Mouse (Mus musculus): ENCODE data around the gene 4930583I09Rik. TPM values are rescaled to one million over a fixed set of nuclear protein-coding genes. Genes with fewer than 3 reads are reported as not detected.

Gene 4930583I09Rik
- polyA plus RNA-seq (2016; fragmentation: Nextera tagmentation; extraction: Ambion mirVana), result not detected in 2 replicates

DNA sequence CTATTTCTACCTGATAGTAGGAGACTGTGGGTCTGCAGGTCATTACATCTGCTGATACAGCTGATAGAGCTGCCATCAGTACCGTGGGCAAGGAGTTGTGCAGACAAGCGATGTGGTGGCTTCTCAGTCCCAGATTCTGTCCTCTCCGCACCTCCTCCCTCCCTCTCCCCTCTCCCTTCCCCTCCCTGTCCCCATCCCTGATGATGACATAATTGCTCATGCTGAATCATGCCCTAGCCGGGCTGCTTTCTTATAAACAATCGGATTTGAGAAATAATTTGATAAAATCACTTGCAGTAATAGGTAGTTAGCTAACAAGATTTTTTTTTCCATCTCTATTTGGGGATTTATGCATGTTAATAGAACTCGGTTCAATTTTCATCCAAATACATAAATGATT lies at the start of gene 4930583I09Rik:
Gene 4930583I09Rik, minus strand, starts transcription at position 144 of the 400 bp plus-strand sequence.
- no peak for ATAC-seq (ENCODE audit: low FRiP score)
- no peaks in the 10 kb centered on the region for H3K27me3 ChIP-seq
- no peak within 1 kb of the TSS for H3K4me3 ChIP-seq
- H3K9ac ChIP-seq, result no peak within 1 kb of the TSS
- H3K36me3 ChIP-seq, result no peaks in the 10 kb centered on the region
- H3K4me1 ChIP-seq, result 0 out of 2 replicates have a peak, but pooled peaks cover 3% of the 10 kb centered on the region
- H3K27ac ChIP-seq, result no peak within 1 kb of the TSS
- WGBS, result 78% methylated on average over 6 of the region's 6 CpGs
- H3K4me2 ChIP-seq (replicated peaks), result no peak within 1 kb of the TSS; the same call in 1 of the 2 replicates
- H3K9me3 ChIP-seq (replicated peaks), result no peaks in the 10 kb centered on the region

DNA sequence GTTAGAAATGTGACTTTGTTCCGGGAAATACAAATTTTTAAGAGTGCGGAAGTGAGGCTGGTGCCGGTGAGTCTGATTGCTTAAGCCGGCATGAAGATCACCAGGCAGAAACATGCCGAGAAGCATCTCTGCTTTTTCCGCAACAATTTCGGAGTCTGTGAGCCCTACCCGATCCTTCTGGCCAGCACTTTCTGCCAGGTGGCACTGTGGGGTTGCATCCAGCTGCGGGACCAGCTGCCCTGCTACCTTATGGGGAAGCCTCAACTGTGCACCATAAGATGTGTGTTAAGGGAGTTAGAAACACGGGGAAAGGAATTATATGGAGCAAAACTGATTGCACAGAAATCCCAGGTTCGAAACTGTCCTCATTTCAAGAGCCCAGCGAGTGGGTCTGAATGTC lies 40.2 kb upstream of the 4930583I09Rik start:
- no peak overlapping the region for H3K9ac ChIP-seq
- H3K36me3 ChIP-seq, result no peaks in the 10 kb centered on the region
- no peak overlapping the region for H3K4me2 ChIP-seq (replicated peaks)
- ATAC-seq (ENCODE audit: low FRiP score), result no peak
- H3K27me3 ChIP-seq, result no peaks in the 10 kb centered on the region
- H3K27ac ChIP-seq, result no peak overlapping the region
- no peaks in the 10 kb centered on the region for H3K9me3 ChIP-seq (replicated peaks)
- no peaks in the 10 kb centered on the region; the same call in 1 of the 2 replicates for H3K4me1 ChIP-seq
- 83% methylated on average over 12 of the region's 12 CpGs for WGBS
- no peak overlapping the region for H3K4me3 ChIP-seq

DNA sequence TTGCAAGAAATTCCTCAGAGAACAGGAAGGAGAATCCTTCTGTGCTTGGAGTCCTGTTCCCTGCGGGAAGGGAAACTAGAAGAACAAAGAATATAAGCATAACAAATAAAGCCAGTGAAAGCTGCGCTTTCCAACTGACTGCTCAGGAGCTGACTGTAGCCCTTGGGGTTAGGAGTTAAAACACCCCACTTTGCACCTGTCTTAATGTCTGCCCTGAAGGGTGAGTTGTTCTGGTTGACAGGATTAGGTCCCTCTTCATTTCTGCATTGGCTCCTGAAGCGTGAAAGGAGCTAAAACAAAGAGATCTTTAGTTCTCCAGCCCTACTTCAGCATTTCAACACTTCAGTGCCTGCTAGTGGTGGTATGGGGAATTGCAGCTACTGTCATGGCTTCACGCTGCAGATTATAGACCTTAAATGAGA lies 37.8 kb upstream of the 4930583I09Rik start:
- H3K27ac ChIP-seq, result no peak overlapping the region
- H3K4me3 ChIP-seq, result no peak overlapping the region
- H3K36me3 ChIP-seq, result no peaks in the 10 kb centered on the region
- 16% methylated on average over 4 of the region's 4 CpGs for WGBS
- no peaks in the 10 kb centered on the region; the same call in 1 of the 2 replicates for H3K4me1 ChIP-seq
- H3K27me3 ChIP-seq, result no peaks in the 10 kb centered on the region
- H3K4me2 ChIP-seq (replicated peaks), result no peak overlapping the region
- ATAC-seq (ENCODE audit: low FRiP score), result no peak
- no peaks in the 10 kb centered on the region for H3K9me3 ChIP-seq (replicated peaks)
- no peak overlapping the region for H3K9ac ChIP-seq

DNA sequence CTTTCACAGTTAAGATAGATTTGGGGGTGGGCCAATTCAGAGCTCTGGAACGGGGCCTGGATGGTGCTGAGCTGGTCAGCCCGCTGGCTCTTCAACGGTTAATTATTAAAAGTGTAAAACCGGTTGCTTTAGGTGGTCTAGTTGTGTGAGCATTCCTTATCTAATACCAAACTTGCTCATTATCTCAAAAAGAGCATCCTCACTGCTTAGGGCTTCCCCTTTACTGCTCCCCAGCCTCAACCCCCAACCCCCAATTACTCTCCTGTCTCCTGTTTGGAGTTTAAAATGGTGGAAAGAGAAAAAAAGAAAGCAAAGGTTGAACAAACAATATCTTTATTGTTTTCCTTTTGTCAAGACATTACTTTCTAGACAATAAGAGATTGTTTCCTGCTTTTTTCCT lies 27.9 kb upstream of the 4930583I09Rik start:
- Histone ChIP-seq H3K4me3 (no peak overlapping the region), H3K4me2 (replicated peaks) (no peak overlapping the region), H3K27ac (no peak overlapping the region), H3K9ac (no peak overlapping the region), H3K27me3 (no peaks in the 10 kb centered on the region), H3K36me3 (no peaks in the 10 kb centered on the region), H3K9me3 (replicated peaks) (no peaks in the 10 kb centered on the region), H3K4me1 (no peaks in the 10 kb centered on the region)
- WGBS, result 79% methylated on average over 4 of the region's 4 CpGs
- no peak for ATAC-seq (ENCODE audit: low FRiP score)

DNA sequence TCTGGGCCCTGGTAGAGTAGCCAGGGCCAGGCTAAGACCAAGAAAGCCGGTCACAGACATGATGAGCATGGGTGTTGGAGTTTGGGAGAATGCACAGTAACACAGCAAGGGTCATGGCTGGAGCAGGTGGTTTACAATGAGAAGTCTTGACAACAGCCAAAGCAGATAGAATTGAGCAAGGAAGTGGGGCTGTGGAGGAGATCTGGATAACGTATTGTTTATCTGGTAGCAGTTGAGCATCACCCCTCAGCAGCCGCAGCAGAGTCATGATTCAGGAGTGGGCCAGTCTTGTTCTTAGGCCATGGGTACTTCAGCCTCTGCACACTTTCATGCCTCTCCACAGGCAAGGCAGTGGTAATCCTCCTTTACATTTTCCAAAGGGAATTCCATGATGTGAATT lies 25.1 kb upstream of the 4930583I09Rik start:
- H3K9ac ChIP-seq, result no peak overlapping the region
- no peak for ATAC-seq (ENCODE audit: low FRiP score)
- H3K27ac ChIP-seq, result no peak overlapping the region
- 83% methylated on average over 3 of the region's 3 CpGs for WGBS
- H3K4me2 ChIP-seq (replicated peaks), result no peak overlapping the region
- no peaks in the 10 kb centered on the region for H3K27me3 ChIP-seq
- H3K4me1 ChIP-seq, result no peaks in the 10 kb centered on the region
- H3K4me3 ChIP-seq, result no peak overlapping the region
- H3K36me3 ChIP-seq, result no peaks in the 10 kb centered on the region
- no peaks in the 10 kb centered on the region for H3K9me3 ChIP-seq (replicated peaks)

DNA sequence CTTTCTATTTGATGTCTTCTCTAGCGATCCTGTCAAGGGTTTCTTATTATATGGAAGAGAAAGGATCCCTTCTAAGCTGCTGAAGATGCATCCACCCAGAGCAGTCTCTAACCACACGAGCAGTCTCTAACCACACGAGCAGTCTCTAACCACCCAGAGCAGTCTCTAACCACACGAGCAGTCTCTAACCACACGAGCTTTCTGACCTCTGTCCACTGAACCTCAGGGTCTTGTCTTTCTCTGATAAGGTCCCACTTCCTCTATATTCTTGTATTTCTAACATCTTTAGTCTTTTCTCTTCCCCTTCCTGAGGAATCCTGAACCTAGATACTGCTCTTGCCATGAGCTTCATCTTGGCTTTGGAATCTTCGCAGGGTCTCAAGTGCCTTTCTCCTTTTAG lies 23.0 kb upstream of the 4930583I09Rik start:
- Histone ChIP-seq H3K9ac (no peak overlapping the region), H3K36me3 (no peaks in the 10 kb centered on the region), H3K4me3 (no peak overlapping the region), H3K9me3 (replicated peaks) (no peaks in the 10 kb centered on the region), H3K4me1 (no peaks in the 10 kb centered on the region), H3K27ac (no peak overlapping the region), H3K27me3 (no peaks in the 10 kb centered on the region), H3K4me2 (replicated peaks) (no peak overlapping the region)
- no peak for ATAC-seq (ENCODE audit: low FRiP score)
- 84% methylated on average over 6 of the region's 6 CpGs for WGBS

DNA sequence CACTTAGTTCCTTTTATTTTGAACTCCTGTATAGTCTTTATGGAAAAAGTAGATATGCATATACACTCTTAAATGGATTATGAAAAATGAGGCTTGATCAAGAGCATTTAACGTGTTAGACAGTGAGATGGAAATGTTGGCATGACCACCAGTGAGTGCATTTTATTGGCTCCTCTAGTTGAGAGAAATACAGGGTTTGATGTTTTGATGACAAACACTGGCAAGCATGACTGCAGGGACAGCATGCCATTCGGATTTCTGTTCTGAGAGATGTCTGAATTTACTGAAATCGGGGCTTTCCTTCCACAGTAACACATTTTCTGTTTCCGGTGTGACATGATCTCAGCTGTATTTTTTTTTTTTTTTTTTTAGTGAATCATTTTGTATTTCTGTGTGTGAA lies 12.2 kb upstream of the 4930583I09Rik start:
- no peak overlapping the region for H3K4me3 ChIP-seq
- H3K4me1 ChIP-seq, result no peaks in the 10 kb centered on the region
- no peak overlapping the region for H3K9ac ChIP-seq
- H3K27me3 ChIP-seq, result no peaks in the 10 kb centered on the region
- H3K36me3 ChIP-seq, result no peaks in the 10 kb centered on the region
- no peak overlapping the region for H3K4me2 ChIP-seq (replicated peaks)
- 88% methylated on average over 4 of the region's 4 CpGs for WGBS
- no peaks in the 10 kb centered on the region for H3K9me3 ChIP-seq (replicated peaks)
- ATAC-seq (ENCODE audit: low FRiP score), result no peak
- no peak overlapping the region for H3K27ac ChIP-seq

DNA sequence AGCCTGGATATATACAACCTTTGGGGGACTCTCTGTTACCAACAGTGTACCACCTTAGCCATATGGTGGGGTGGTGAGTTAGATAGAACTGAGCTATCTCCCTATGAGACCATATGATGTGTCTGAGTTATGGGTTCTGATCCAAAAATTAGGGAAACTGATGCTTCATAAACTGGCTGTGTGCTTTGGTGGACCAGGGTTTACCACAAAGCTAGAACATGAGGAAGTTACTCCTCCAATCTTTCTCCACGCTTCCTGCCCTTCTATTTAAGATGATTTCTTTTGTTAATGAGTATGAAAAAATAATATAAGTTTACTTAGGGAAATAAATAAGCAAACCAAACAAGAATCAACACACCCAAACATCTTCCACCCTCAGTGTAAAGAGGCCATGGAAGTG lies 10.8 kb upstream of the 4930583I09Rik start:
- WGBS, result 88% methylated on average over 1 of the region's 1 CpGs
- no peak overlapping the region for H3K4me2 ChIP-seq (replicated peaks)
- H3K9ac ChIP-seq, result no peak overlapping the region
- H3K27ac ChIP-seq, result no peak overlapping the region
- no peaks in the 10 kb centered on the region for H3K9me3 ChIP-seq (replicated peaks)
- ATAC-seq (ENCODE audit: low FRiP score), result no peak
- no peaks in the 10 kb centered on the region for H3K36me3 ChIP-seq
- H3K4me1 ChIP-seq, result no peaks in the 10 kb centered on the region
- no peaks in the 10 kb centered on the region for H3K27me3 ChIP-seq
- no peak overlapping the region for H3K4me3 ChIP-seq

DNA sequence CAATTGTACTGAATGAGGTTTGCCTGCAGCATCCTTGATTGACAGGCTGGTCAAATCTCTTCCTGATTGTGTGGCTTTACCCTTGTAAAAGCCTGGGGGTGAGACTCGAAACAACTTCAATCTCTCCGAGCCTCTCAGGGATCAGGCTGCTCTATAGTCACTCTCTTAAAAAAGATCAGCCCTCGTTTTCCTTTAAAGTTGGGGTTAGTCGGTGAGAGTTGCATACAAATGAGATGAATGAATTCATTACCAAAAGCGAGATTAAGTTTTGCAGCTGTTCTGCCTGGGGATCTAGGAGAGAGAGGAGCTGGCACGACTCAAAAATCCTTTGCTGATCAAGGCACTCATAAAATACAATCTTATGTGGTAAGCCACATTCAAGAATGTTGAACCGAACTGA lies 1.0 kb upstream of the 4930583I09Rik start:
- no peaks in the 10 kb centered on the region for H3K27me3 ChIP-seq
- ATAC-seq (ENCODE audit: low FRiP score), result no peak
- H3K9me3 ChIP-seq (replicated peaks), result no peaks in the 10 kb centered on the region
- H3K9ac ChIP-seq, result no peak overlapping the region
- H3K27ac ChIP-seq, result no peak overlapping the region
- H3K4me2 ChIP-seq (replicated peaks), result no peak overlapping the region; the same call in 1 of the 2 replicates
- 0 out of 2 replicates have a peak, but pooled peaks cover 3% of the 10 kb centered on the region for H3K4me1 ChIP-seq
- 28% methylated on average over 7 of the region's 7 CpGs for WGBS
- H3K4me3 ChIP-seq, result no peak overlapping the region
- no peaks in the 10 kb centered on the region for H3K36me3 ChIP-seq

DNA sequence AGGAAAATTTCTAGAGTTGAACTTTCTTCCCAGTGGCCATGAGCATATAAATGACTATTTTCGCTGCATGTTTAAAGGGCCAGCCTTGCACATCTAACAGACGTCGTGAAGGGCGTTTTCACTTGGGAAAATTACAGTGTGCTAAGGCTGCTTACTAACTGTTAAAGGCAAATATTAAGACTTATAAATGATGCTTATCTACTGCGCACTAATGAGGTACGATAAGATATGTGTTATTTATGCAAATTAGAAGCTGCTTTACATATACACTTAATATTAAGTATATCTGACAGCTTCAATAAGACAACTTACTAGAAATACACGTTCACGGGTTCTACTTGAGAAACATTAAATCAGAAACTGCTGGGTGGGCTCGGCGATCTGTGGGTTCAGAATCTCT lies 481 bp upstream of the 4930583I09Rik start:
- H3K27me3 ChIP-seq, result no peaks in the 10 kb centered on the region

DNA sequence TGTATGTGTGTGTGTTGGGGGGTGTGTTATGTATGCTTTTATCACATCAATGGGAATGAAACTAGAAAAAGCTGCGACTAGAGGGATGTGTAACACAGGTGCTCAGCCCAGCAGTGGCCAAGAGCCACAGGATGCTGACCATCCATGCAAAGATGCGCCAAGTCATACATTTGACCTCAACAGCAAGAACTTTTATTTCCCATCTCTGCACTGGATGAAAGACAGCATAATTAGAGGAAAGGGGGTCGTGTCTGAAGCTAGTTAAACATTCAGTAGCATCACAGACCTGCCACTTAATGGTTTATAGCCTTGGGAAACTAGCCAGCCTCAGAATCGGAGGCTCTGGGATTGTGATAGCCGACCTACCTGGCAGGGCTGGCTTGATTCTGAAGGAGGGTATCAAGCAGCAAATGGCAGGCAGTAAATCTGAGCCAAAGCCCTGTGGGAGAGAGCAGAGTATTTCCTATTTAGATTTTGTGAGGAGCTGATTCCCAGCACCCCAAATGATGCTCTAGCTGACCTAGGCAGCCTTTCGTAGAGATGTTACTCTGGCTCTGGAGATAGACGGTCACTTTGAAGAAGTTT lies 1.9 kb downstream of the 4930583I09Rik start:
- ATAC-seq (ENCODE audit: low FRiP score), result no peak

More for the DNA sequence above, 481 bp upstream of the 4930583I09Rik start:
- 86% methylated on average over 10 of the region's 10 CpGs for WGBS
- H3K27ac ChIP-seq, result no peak overlapping the region
- H3K9me3 ChIP-seq (replicated peaks), result no peaks in the 10 kb centered on the region
- no peak for ATAC-seq (ENCODE audit: low FRiP score)
- 0 out of 2 replicates have a peak, but pooled peaks cover 3% of the 10 kb centered on the region for H3K4me1 ChIP-seq
- H3K4me3 ChIP-seq, result no peak overlapping the region
- H3K36me3 ChIP-seq, result no peaks in the 10 kb centered on the region
- H3K4me2 ChIP-seq (replicated peaks), result no peak overlapping the region
- no peak overlapping the region for H3K9ac ChIP-seq

DNA sequence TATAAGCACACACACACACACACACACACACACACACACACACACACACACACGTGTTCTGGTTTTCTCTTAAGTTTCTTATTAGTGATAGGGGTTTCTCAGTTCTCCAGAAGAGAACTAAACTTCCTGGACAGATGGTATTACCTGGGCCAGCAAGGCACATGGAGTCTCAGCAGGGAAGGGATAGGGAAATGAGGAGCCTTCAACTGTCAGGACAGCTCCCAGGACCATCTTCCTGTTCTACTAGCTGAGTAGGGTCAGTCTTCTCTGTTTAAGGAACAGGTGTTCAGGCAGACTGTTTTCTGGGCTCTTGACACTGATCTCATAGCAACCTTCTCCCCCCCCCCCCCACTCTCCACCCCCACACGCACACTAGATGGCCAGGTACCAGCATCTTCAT lies 2.8 kb downstream of the 4930583I09Rik start:
- WGBS, result 93% methylated on average over 2 of the region's 2 CpGs
- H3K4me3 ChIP-seq, result no peak overlapping the region

More for the DNA sequence above, 1.9 kb downstream of the 4930583I09Rik start:
- Histone ChIP-seq H3K27ac (no peak overlapping the region), H3K9me3 (replicated peaks) (no peaks in the 10 kb centered on the region), H3K9ac (no peak overlapping the region), H3K4me1 (0 out of 2 replicates have a peak, but pooled peaks cover 3% of the 10 kb centered on the region), H3K4me2 (replicated peaks) (no peak overlapping the region), H3K36me3 (no peaks in the 10 kb centered on the region), H3K27me3 (no peaks in the 10 kb centered on the region), H3K4me3 (no peak overlapping the region)
- 88% methylated on average over 7 of the region's 7 CpGs for WGBS

DNA sequence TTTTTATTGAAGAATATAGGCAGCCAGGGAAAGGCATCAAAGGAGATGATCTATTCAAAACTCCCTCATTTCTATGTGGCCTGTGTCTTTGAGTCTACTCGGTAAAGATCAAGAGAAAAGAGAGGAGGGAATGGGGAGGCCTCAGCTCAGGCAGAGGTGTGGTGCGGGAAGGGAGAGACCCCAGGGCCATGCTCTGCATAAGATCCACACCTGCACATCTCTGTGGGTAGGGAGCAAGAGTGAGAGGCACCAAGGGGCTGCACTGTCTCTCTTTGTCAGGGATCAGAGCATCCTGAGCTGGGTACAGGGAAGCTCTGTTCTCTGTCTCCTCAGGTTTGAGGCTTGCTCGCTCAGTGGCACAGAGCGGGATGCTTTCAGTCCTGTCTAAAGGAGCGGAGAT lies 8.4 kb downstream of the 4930583I09Rik start:
- H3K9me3 ChIP-seq (replicated peaks), result no peaks in the 10 kb centered on the region
- WGBS, result 86% methylated on average over 5 of the region's 5 CpGs
- no peak overlapping the region for H3K27ac ChIP-seq
- no peaks in the 10 kb centered on the region for H3K36me3 ChIP-seq
- H3K4me2 ChIP-seq (replicated peaks), result no peak overlapping the region
- ATAC-seq (ENCODE audit: low FRiP score), result no peak
- H3K9ac ChIP-seq, result no peak overlapping the region
- no peaks in the 10 kb centered on the region for H3K27me3 ChIP-seq
- H3K4me1 ChIP-seq, result no peaks in the 10 kb centered on the region
- H3K4me3 ChIP-seq, result no peak overlapping the region

More for the DNA sequence above, 2.8 kb downstream of the 4930583I09Rik start:
- no peak overlapping the region for H3K4me2 ChIP-seq (replicated peaks)
- no peak overlapping the region for H3K27ac ChIP-seq
- no peaks in the 10 kb centered on the region for H3K9me3 ChIP-seq (replicated peaks)
- H3K9ac ChIP-seq, result no peak overlapping the region
- H3K4me1 ChIP-seq, result 0 out of 2 replicates have a peak, but pooled peaks cover 3% of the 10 kb centered on the region
- no peaks in the 10 kb centered on the region for H3K36me3 ChIP-seq
- ATAC-seq (ENCODE audit: low FRiP score), result no peak
- H3K27me3 ChIP-seq, result no peaks in the 10 kb centered on the region

Measured in hindbrain, embryonic 12.5 days (tissue).